Mouse (Mus musculus) testis, adult 2 months (tissue): ENCODE data around the gene Bad. TPM values are rescaled to one million over a fixed set of nuclear protein-coding genes. Genes with fewer than 3 reads are reported as not detected.

Experiments
- H3K27ac ChIP-seq: fragments of 200-500 bp; 2 replicates; pipeline ENCODE4 v1.5.1; 2012; ENCODE audit warnings: low read depth, low read length; ENCODE audit not compliant: control insufficient read depth, insufficient read depth
- H3K27me3 ChIP-seq: fragments of 200-500 bp; 2 replicates; pipeline ENCODE4 v1.6.1; 2012; ENCODE audit warnings: mild to moderate bottlenecking, low read length, moderate library complexity; ENCODE audit not compliant: control insufficient read depth, insufficient read depth
- H3K36me3 ChIP-seq: fragments of 200-500 bp; 2 replicates; pipeline ENCODE4 v1.6.1; 2012; ENCODE audit warnings: mild to moderate bottlenecking, low read length; ENCODE audit not compliant: control insufficient read depth, insufficient read depth
- H3K4me1 ChIP-seq: fragments of 200-500 bp; 2 replicates; pipeline ENCODE4 v1.6.1; 2012; ENCODE audit warnings: low read length; ENCODE audit not compliant: control insufficient read depth, insufficient read depth
- H3K4me3 ChIP-seq: fragments of 200-500 bp; 2 replicates; pipeline ENCODE4 v1.5.1; 2012; ENCODE audit warnings: low read depth, mild to moderate bottlenecking, low read length, moderate library complexity, mixed read lengths; ENCODE audit not compliant: control insufficient read depth
- CTCF ChIP-seq: fragments of 200-500 bp; IDR thresholded peaks from 2 replicates; pipeline ENCODE4 v1.5.1; 2012; ENCODE audit warnings: low read depth, mild to moderate bottlenecking, inconsistent platforms, low read length, moderate library complexity; ENCODE audit not compliant: control insufficient read depth, insufficient read depth, insufficient replicate concordance
- POLR2A ChIP-seq: fragments of 200-500 bp; IDR thresholded peaks from 2 replicates; pipeline ENCODE4 v1.6.1; 2012; ENCODE audit warnings: low read depth, mild to moderate bottlenecking, inconsistent platforms, low read length, moderate library complexity; ENCODE audit not compliant: control insufficient read depth
- polyA plus RNA-seq: library from polyadenylated mRNA; depleted of rRNA; stranded (reverse); fragments of >200 nt; gene quantifications from 2 replicates; pipeline ENCODE4 v1.2.3, GENCODE M21; 2012

Bad gene
- polyA plus RNA-seq, 1 experiment = 78.8 TPM

- Histone ChIP-seq H3K4me3 (no peak overlapping the region), H3K27me3 (no peaks in the 10 kb centered on the region), H3K36me3 (no peaks in the 10 kb centered on the region), H3K27ac (no peak overlapping the region), H3K4me1 (peaks cover 18% of the 10 kb centered on the region)
- no peak for TF ChIP-seq CTCF
- no peak for TF ChIP-seq POLR2A
Observed at GRCm38 (mm10) chr19:6949951-6950350, 8.3 kb downstream of the Bad start.

- Histone ChIP-seq H3K4me3 (peak overlapping the region; percentile 87), H3K4me1 (peaks cover 18% of the 10 kb centered on the region), H3K27ac (peak overlapping the region; percentile 79), H3K36me3 (no peaks in the 10 kb centered on the region; the same call in 1 of the 2 replicates), H3K27me3 (no peaks in the 10 kb centered on the region)
- TF ChIP-seq CTCF (no peak), POLR2A (peak; percentile 37; the same call in 1 of the 2 replicates)
Observed at GRCm38 (mm10) chr19:6950613-6951153, 9.0 kb downstream of the Bad start.

DNA sequence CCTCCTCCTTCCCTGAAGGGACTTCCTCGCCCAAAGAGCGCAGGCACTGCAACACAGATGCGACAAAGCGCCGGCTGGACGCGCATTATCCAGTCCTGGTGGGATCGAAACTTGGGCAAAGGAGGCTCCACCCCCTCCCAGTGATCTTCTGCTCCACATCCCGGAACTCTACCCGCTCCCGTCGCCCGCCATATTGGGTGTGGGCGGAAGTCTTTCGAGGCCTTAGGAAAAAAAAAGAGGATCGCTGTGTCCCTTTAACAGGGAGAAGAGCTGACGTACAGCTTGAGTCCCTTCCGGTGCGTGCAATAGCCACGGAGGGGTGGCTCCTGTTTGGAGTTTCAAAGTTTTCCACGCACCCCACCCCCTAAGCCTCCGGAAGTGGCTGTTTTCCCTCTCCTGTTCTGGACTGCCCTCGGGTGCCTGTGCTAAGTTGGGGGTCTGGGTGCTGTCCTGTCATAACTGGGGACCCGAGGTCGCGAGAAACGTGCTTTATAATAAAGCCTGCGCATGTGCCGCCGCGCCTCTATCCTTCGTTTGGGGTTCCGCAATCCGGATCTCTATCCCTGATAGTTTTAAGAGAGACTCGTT, 9.8 kb downstream of the Bad start:
- H3K36me3 ChIP-seq = no peaks in the 10 kb centered on the region; the same call in 1 of the 2 replicates
- H3K27me3 ChIP-seq = no peaks in the 10 kb centered on the region
- H3K4me1 ChIP-seq = peaks cover 18% of the 10 kb centered on the region
- peak overlapping the region; percentile 79 for H3K27ac ChIP-seq
- TF ChIP-seq POLR2A (peak; percentile 50), CTCF (no peak)
- peak overlapping the region; percentile 87 for H3K4me3 ChIP-seq

DNA sequence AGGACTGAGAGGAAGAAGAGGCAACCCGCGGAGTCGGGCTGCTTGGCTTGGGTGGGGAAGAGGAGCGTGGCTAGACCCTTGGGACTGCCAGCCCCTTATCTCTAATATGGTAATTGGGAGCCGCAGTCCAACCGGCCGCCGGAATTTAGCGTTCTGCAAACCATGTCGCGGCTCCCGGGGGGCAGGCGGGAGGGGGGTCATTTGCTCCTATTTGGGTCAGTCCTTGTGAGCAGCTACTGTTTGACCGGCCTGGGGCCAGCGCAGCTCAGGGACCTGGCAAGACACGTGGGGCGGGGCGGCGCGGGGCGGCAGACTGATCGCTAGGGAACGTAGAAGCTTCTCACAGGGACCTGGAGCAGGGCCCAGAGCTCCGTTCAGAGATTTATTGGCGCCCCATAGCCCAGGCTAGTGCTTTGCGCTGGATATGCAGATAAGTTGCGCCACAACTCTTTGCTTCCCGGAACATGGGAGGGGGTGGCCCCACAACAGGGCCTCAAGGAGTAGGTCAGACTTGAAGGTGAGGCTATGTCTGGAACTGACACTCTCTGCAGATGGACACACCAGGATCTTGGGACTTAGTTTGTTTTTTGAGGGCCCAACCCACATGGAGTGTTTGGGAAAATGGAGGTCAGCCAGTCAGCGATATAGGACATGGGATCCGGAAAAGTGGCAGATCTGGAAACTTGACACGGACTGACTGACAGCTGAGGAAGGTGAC, 10.5 kb downstream of the Bad start:
- Histone ChIP-seq H3K27ac (peak overlapping the region; percentile 78), H3K36me3 (no peaks in the 10 kb centered on the region; the same call in 1 of the 2 replicates), H3K27me3 (no peaks in the 10 kb centered on the region), H3K4me3 (peak overlapping the region; percentile 87), H3K4me1 (peaks cover 18% of the 10 kb centered on the region)
- TF ChIP-seq CTCF = no peak
- no peak for TF ChIP-seq POLR2A

DNA sequence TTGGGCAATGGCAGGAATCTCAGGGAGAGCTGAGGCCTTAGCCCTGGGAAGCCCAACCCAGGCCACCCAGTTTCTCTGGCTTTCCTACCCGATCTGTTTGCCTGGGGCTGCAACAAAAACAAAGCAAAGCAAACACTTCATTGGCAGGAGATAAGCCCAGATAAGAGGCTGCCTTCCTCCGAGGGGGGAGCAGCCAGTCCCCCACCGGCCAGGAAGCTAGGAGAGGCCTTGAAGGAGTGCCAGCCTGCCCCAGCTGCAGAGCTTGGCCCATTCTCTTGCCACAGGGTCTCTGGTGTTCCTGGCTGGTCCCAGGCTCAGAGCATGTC, 11.0 kb downstream of the Bad start:
- no peak overlapping the region for H3K4me3 ChIP-seq
- peaks cover 18% of the 10 kb centered on the region for H3K4me1 ChIP-seq
- peak overlapping the region; percentile 78 for H3K27ac ChIP-seq
- no peaks in the 10 kb centered on the region; the same call in 1 of the 2 replicates for H3K36me3 ChIP-seq
- H3K27me3 ChIP-seq = no peaks in the 10 kb centered on the region
- no peak for TF ChIP-seq POLR2A
- no peak for TF ChIP-seq CTCF

DNA sequence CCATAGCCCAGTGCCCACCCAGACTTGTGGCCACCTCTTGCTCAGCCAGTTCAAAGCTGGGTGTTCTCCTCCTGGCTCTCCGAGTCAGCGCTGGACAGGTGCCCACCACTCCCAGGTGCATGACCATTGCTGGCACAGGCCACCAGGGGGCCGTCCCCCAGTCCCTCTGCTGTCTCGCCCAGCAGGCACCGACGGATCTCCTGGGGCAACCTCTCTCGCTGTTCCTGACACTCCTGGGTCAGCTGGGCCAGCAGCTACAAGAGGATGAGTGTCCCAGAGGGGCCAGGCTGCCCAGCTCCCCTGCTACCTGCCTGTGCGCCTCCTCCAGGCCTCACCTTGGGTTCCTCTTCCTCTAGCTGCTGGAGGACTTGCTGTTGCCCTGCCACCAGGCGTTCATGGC, 12.4 kb downstream of the Bad start:
- Histone ChIP-seq H3K36me3 (no peaks in the 10 kb centered on the region; the same call in 1 of the 2 replicates), H3K4me1 (peaks cover 18% of the 10 kb centered on the region)

DNA sequence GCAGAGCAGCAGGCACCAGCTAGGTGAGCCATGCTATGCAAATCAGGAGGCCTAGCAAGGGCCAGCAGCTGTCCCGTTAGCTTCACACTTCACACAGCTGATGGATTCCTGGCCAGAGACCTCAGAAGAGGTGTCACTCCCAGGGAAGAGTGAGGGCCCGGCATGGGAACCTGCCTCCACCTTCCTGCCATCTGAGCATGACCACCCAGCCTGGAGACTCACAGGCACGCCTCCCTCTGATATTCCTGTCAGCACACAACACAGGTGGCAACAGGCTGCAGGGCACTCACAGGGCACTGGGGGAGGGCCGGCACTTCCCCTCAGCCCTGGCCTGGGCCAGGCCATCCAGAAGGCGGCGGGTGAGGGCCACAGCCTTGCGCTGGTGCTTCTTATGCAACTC, 13.8 kb downstream of the Bad start:
- no peaks in the 10 kb centered on the region; the same call in 1 of the 2 replicates for H3K36me3 ChIP-seq
- peaks cover 17% of the 10 kb centered on the region for H3K4me1 ChIP-seq
- H3K27me3 ChIP-seq = no peaks in the 10 kb centered on the region
- no peak for TF ChIP-seq POLR2A
- TF ChIP-seq CTCF = no peak
- H3K27ac ChIP-seq = no peak overlapping the region
- H3K4me3 ChIP-seq = no peak overlapping the region

More for the DNA sequence above, 12.4 kb downstream of the Bad start:
- no peak overlapping the region for H3K4me3 ChIP-seq
- no peak overlapping the region for H3K27ac ChIP-seq
- peak; percentile 40; the same call in 1 of the 2 replicates for TF ChIP-seq CTCF
- no peak for TF ChIP-seq POLR2A
- no peaks in the 10 kb centered on the region for H3K27me3 ChIP-seq
